Mouse (Mus musculus) neural tube, embryonic 13.5 days (tissue): Measurements from ENCODE around the gene Acaca. TPM values are rescaled to one million over a fixed set of nuclear protein-coding genes. Genes with fewer than 3 reads are reported as not detected.
A peak's percentile ranks its signal among the peaks of the same experiment; 100 is the strongest.

ENCODE experiments used
- ATAC-seq: fragments of 200-750 bp; cut with Nextera tagmentation; 2 replicates; pipeline ENCODE4 v1.8.0; 2017; ENCODE audit warnings: low read depth, mild to moderate bottlenecking, moderate TSS enrichment, moderate library complexity
- H3K27ac ChIP-seq: fragments of 300-500 bp; sonication (generic); replicated peaks from 2 replicates; pipeline ENCODE4 v1.5.1; 2015; ENCODE audit warnings: moderate library complexity, mild to moderate bottlenecking, inconsistent platforms
- H3K27me3 ChIP-seq: fragments of 300-500 bp; sonication (generic); 2 replicates; pipeline ENCODE4 v1.6.1; 2015; ENCODE audit warnings: mild to moderate bottlenecking, inconsistent platforms
- H3K36me3 ChIP-seq: fragments of 300-500 bp; sonication (generic); 2 replicates; pipeline ENCODE4 v1.6.1; 2015; ENCODE audit warnings: mild to moderate bottlenecking, inconsistent platforms
- H3K4me1 ChIP-seq: fragments of 300-500 bp; sonication (generic); replicated peaks from 2 replicates; pipeline ENCODE4 v1.6.1; 2015; ENCODE audit warnings: inconsistent platforms
- H3K4me2 ChIP-seq: fragments of 300-500 bp; sonication (generic); 2 replicates; pipeline ENCODE4 v1.6.1; 2015; ENCODE audit warnings: inconsistent platforms, mild to moderate bottlenecking, moderate library complexity
- H3K4me3 ChIP-seq: fragments of 300-500 bp; sonication (generic); 2 replicates; pipeline ENCODE4 v1.5.1; 2015; ENCODE audit warnings: mild to moderate bottlenecking, inconsistent platforms
- H3K9ac ChIP-seq: fragments of 300-500 bp; sonication (generic); 2 replicates; pipeline ENCODE4 v1.6.1; 2015; ENCODE audit warnings: moderate library complexity, mild to moderate bottlenecking, inconsistent platforms
- H3K9me3 ChIP-seq: fragments of 300-500 bp; sonication (generic); 2 replicates; pipeline ENCODE4 v1.6.1; 2016; ENCODE audit warnings: inconsistent platforms
- WGBS: fragments of 180-500 bp; shearing (Covaris S2); methylation state at CpG from one replicate; pipeline ENCODE4 v1.1.7; 2015; 5-methylcytosine and 5-hydroxymethylcytosine counted together
- polyA plus RNA-seq: library from polyadenylated mRNA; unstranded; fragments of >200 nt; fragmentation: Nextera tagmentation; extraction: Ambion mirVana; gene quantifications from 2 replicates; pipeline ENCODE4 v1.2.1, GENCODE M21; 2015

The Acaca gene
- polyA plus RNA-seq, 1 experiment from 2014 or later: 22.6 TPM

- Histone ChIP-seq H3K4me1 (no peaks in the 10 kb centered on the region), H3K9me3 (no peaks in the 10 kb centered on the region), H3K4me3 (no peak overlapping the region), H3K27me3 (no peaks in the 10 kb centered on the region), H3K9ac (no peak overlapping the region), H3K4me2 (no peak overlapping the region), H3K27ac (no peak overlapping the region), H3K36me3 (no peaks in the 10 kb centered on the region)
- 90% methylated on average over 6 of the region's 6 CpGs for WGBS
- ATAC-seq: no peak
Measured at GRCm38 (mm10) chr11:84164123-84164522, 34.7 kb downstream of the Acaca start.

GRCm38 (mm10) chr11:84164561-84164960 is 35.1 kb downstream of the Acaca start:
- H3K4me1 ChIP-seq: no peaks in the 10 kb centered on the region
- no peak overlapping the region for H3K9ac ChIP-seq
- H3K4me2 ChIP-seq: no peak overlapping the region
- H3K36me3 ChIP-seq: no peaks in the 10 kb centered on the region
- no peaks in the 10 kb centered on the region for H3K27me3 ChIP-seq
- 69% methylated on average over 4 of the region's 4 CpGs for WGBS
- no peak for ATAC-seq
- no peak overlapping the region for H3K4me3 ChIP-seq
- no peak overlapping the region for H3K27ac ChIP-seq
- no peaks in the 10 kb centered on the region for H3K9me3 ChIP-seq

GRCm38 (mm10) chr11:84167046-84167526 is 37.6 kb downstream of the Acaca start, which contains the start of gene Gm11437:
Gene Gm11437 (minus strand): TSS chr11:84167476.
- H3K27me3 ChIP-seq: no peaks in the 10 kb centered on the region
- no peak within 1 kb of the TSS for H3K9ac ChIP-seq
- no peak within 1 kb of the TSS for H3K4me3 ChIP-seq
- no peak within 1 kb of the TSS for H3K4me2 ChIP-seq
- H3K36me3 ChIP-seq: no peaks in the 10 kb centered on the region
- H3K27ac ChIP-seq: no peak within 1 kb of the TSS
- no peaks in the 10 kb centered on the region for H3K4me1 ChIP-seq
- 86% methylated on average over 5 of the region's 5 CpGs for WGBS
- H3K9me3 ChIP-seq: no peaks in the 10 kb centered on the region
- no peak for ATAC-seq

- no peaks in the 10 kb centered on the region for H3K4me1 ChIP-seq
- no peak overlapping the region for H3K27ac ChIP-seq
- 41% methylated on average over 7 of the region's 7 CpGs for WGBS
- no peaks in the 10 kb centered on the region for H3K9me3 ChIP-seq
- ATAC-seq: no peak
- 0 out of 2 replicates have a peak overlapping the region, but pooled peaks have one; percentile 24 for H3K4me2 ChIP-seq
- H3K27me3 ChIP-seq: no peaks in the 10 kb centered on the region
- H3K36me3 ChIP-seq: no peaks in the 10 kb centered on the region
- no peak overlapping the region for H3K9ac ChIP-seq
- no peak overlapping the region for H3K4me3 ChIP-seq
Measured at GRCm38 (mm10) chr11:84168701-84169288, 39.3 kb downstream of the Acaca start.

- Histone ChIP-seq H3K9me3 (no peaks in the 10 kb centered on the region), H3K4me3 (no peak overlapping the region), H3K4me1 (no peaks in the 10 kb centered on the region), H3K9ac (no peak overlapping the region), H3K36me3 (no peaks in the 10 kb centered on the region), H3K27ac (no peak overlapping the region), H3K27me3 (no peaks in the 10 kb centered on the region), H3K4me2 (no peak overlapping the region)
- no peak for ATAC-seq
- 77% methylated on average over 11 of the region's 11 CpGs for WGBS
Measured at GRCm38 (mm10) chr11:84172539-84173435, 43.3 kb downstream of the Acaca start.

GRCm38 (mm10) chr11:84178571-84178970 is 49.1 kb downstream of the Acaca start:
- peak overlapping the region; percentile 79; the same call in 1 of the 2 replicates for H3K4me3 ChIP-seq
- 36% methylated on average over 4 of the region's 4 CpGs for WGBS
- H3K27me3 ChIP-seq: no peaks in the 10 kb centered on the region
- no peaks in the 10 kb centered on the region for H3K36me3 ChIP-seq
- ATAC-seq: no peak
- peak overlapping the region; percentile 86; the same call in 1 of the 2 replicates for H3K9ac ChIP-seq
- no peak overlapping the region for H3K27ac ChIP-seq
- H3K4me2 ChIP-seq: peak overlapping the region; percentile 72
- H3K4me1 ChIP-seq: peaks cover 25% of the 10 kb centered on the region
- H3K9me3 ChIP-seq: no peaks in the 10 kb centered on the region

GRCm38 (mm10) chr11:84179226-84179953 is 49.9 kb downstream of the Acaca start:
- Histone ChIP-seq H3K27ac (peak overlapping the region; percentile 92), H3K27me3 (no peaks in the 10 kb centered on the region), H3K9me3 (no peaks in the 10 kb centered on the region), H3K4me3 (peak overlapping the region; percentile 79), H3K4me2 (peak overlapping the region; percentile 72), H3K4me1 (peaks cover 25% of the 10 kb centered on the region), H3K9ac (peak overlapping the region; percentile 86), H3K36me3 (no peaks in the 10 kb centered on the region)
- peak; percentile 98 for ATAC-seq
- WGBS: under 1% methylated on average over 65 of the region's 85 CpGs

GRCm38 (mm10) chr11:84179954-84180598 is 50.6 kb downstream of the Acaca start:
- no peaks in the 10 kb centered on the region for H3K27me3 ChIP-seq
- H3K4me1 ChIP-seq: peaks cover 25% of the 10 kb centered on the region
- H3K36me3 ChIP-seq: no peaks in the 10 kb centered on the region
- H3K9me3 ChIP-seq: no peaks in the 10 kb centered on the region
- WGBS: under 1% methylated on average over 44 of the region's 44 CpGs
- H3K27ac ChIP-seq: peak overlapping the region; percentile 92
- peak; percentile 76 for ATAC-seq
- peak overlapping the region; percentile 79 for H3K4me3 ChIP-seq
- peak overlapping the region; percentile 86 for H3K9ac ChIP-seq
- peak overlapping the region; percentile 72 for H3K4me2 ChIP-seq

- H3K27ac ChIP-seq: no peak overlapping the region
Measured at GRCm38 (mm10) chr11:84181286-84181685, 51.8 kb downstream of the Acaca start.

GRCm38 (mm10) chr11:84188530-84188929 is 59.1 kb downstream of the Acaca start:
- Histone ChIP-seq H3K27me3 (no peaks in the 10 kb centered on the region), H3K36me3 (no peaks in the 10 kb centered on the region), H3K4me2 (no peak overlapping the region), H3K27ac (no peak overlapping the region), H3K9me3 (no peaks in the 10 kb centered on the region), H3K9ac (no peak overlapping the region), H3K4me3 (no peak overlapping the region), H3K4me1 (0 out of 2 replicates have a peak, but pooled peaks cover 3% of the 10 kb centered on the region)
- 92% methylated on average over 3 of the region's 3 CpGs for WGBS
- ATAC-seq: no peak

More at GRCm38 (mm10) chr11:84181286-84181685, 51.8 kb downstream of the Acaca start:
- peak overlapping the region; percentile 86; the same call in 1 of the 2 replicates for H3K9ac ChIP-seq
- no peaks in the 10 kb centered on the region for H3K36me3 ChIP-seq
- WGBS: 76% methylated on average over 2 of the region's 2 CpGs
- no peaks in the 10 kb centered on the region for H3K9me3 ChIP-seq
- H3K27me3 ChIP-seq: no peaks in the 10 kb centered on the region
- peak overlapping the region; percentile 72 for H3K4me2 ChIP-seq
- ATAC-seq: no peak
- H3K4me1 ChIP-seq: peaks cover 25% of the 10 kb centered on the region
- H3K4me3 ChIP-seq: peak overlapping the region; percentile 79; the same call in 1 of the 2 replicates

GRCm38 (mm10) chr11:84190581-84191233 is 61.2 kb downstream of the Acaca start:
- H3K36me3 ChIP-seq: peaks cover 3% of the 10 kb centered on the region; the same call in 1 of the 2 replicates
- WGBS: 90% methylated on average over 8 of the region's 8 CpGs
- no peaks in the 10 kb centered on the region for H3K27me3 ChIP-seq
- no peaks in the 10 kb centered on the region for H3K9me3 ChIP-seq
- no peak overlapping the region for H3K4me3 ChIP-seq
- no peak for ATAC-seq
- H3K27ac ChIP-seq: no peak overlapping the region
- H3K4me1 ChIP-seq: 0 out of 2 replicates have a peak, but pooled peaks cover 3% of the 10 kb centered on the region
- H3K4me2 ChIP-seq: no peak overlapping the region
- H3K9ac ChIP-seq: no peak overlapping the region
